Mouse (Mus musculus): ENCODE data around the gene Ehd4. TPM values are rescaled to one million over a fixed set of nuclear protein-coding genes. Genes with fewer than 3 reads are reported as not detected.

The Ehd4 gene
- polyA plus RNA-seq, 1 experiment, result 24.4 TPM

GRCm38 (mm10) chr2:120131881-120132280, 22.5 kb downstream of the Ehd4 start:
- Histone ChIP-seq H3K9ac (ENCODE audit: low read depth, poor library complexity, severe bottlenecking) (no peak overlapping the region), H3K4me3 (ENCODE audit: low read depth, low read length) (no peak overlapping the region), H3K9me3 (replicated peaks; ENCODE audit: control insufficient read depth, insufficient read depth, low read length, poor library complexity, severe bottlenecking) (no peaks in the 10 kb centered on the region), H3K4me1 (ENCODE audit: control insufficient read depth, insufficient read depth, low read length) (no peaks in the 10 kb centered on the region), H3K27ac (ENCODE audit: insufficient read depth, low read length) (no peak overlapping the region), H3K27me3 (ENCODE audit: control insufficient read depth, insufficient read depth, low read length, poor library complexity, severe bottlenecking) (no peaks in the 10 kb centered on the region), H3K36me3 (ENCODE audit: control insufficient read depth, insufficient read depth, low read length, poor library complexity, severe bottlenecking) (peaks cover 2% of the 10 kb centered on the region; the same call in 1 of the 2 replicates)
- no peak for TF ChIP-seq EP300 (IDR thresholded peaks at IDR 0.05; ENCODE audit: insufficient read depth, low read depth, low read length)
- TF ChIP-seq CTCF (IDR thresholded peaks at IDR 0.05; ENCODE audit: low read depth, low read length), result no peak
- no peak for TF ChIP-seq POLR2A (IDR thresholded peaks at IDR 0.05; ENCODE audit: insufficient read depth, low read length)

- H3K27ac ChIP-seq (ENCODE audit: insufficient read depth, low read length), result no peak overlapping the region
- H3K9me3 ChIP-seq (replicated peaks; ENCODE audit: control insufficient read depth, insufficient read depth, low read length, poor library complexity, severe bottlenecking), result no peaks in the 10 kb centered on the region
- no peak for TF ChIP-seq CTCF (IDR thresholded peaks at IDR 0.05; ENCODE audit: low read depth, low read length)
- TF ChIP-seq EP300 (IDR thresholded peaks at IDR 0.05; ENCODE audit: insufficient read depth, low read depth, low read length), result no peak
- no peak for TF ChIP-seq POLR2A (IDR thresholded peaks at IDR 0.05; ENCODE audit: insufficient read depth, low read length)
- H3K9ac ChIP-seq (ENCODE audit: low read depth, poor library complexity, severe bottlenecking), result no peak overlapping the region
- no peaks in the 10 kb centered on the region for H3K27me3 ChIP-seq (ENCODE audit: control insufficient read depth, insufficient read depth, low read length, poor library complexity, severe bottlenecking)
- H3K4me1 ChIP-seq (ENCODE audit: control insufficient read depth, insufficient read depth, low read length), result no peaks in the 10 kb centered on the region
- H3K36me3 ChIP-seq (ENCODE audit: control insufficient read depth, insufficient read depth, low read length, poor library complexity, severe bottlenecking), result no peaks in the 10 kb centered on the region
- no peak overlapping the region for H3K4me3 ChIP-seq (ENCODE audit: low read depth, low read length)
Observed at GRCm38 (mm10) chr2:120129252-120129908, 25.0 kb downstream of the Ehd4 start.

DNA sequence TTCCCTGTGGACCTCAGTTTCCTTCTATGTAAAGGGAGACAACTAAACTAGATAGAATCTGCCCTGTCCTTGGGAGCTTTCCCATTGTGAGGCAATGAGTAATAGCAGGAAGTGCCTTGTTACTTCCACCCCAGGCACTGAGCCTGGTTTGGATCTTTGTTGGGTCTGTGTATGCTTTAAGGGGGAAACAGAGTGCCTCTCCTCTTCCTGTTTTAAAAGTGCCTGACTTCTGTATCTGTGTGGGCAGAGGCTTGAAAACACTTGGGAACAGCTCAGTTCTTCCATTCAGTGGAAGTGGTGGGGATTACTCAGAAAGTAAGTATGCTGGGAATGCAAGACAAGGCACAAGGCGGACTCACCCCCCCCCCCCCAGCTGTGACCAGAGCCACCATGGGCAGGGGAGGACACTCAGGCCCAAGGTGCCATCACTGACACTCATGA, 25.8 kb downstream of the Ehd4 start:
- Histone ChIP-seq H3K4me3 (ENCODE audit: low read depth, low read length) (no peak overlapping the region), H3K36me3 (ENCODE audit: control insufficient read depth, insufficient read depth, low read length, poor library complexity, severe bottlenecking) (no peaks in the 10 kb centered on the region), H3K9me3 (replicated peaks; ENCODE audit: control insufficient read depth, insufficient read depth, low read length, poor library complexity, severe bottlenecking) (no peaks in the 10 kb centered on the region), H3K27ac (ENCODE audit: insufficient read depth, low read length) (no peak overlapping the region), H3K9ac (ENCODE audit: low read depth, poor library complexity, severe bottlenecking) (no peak overlapping the region), H3K27me3 (ENCODE audit: control insufficient read depth, insufficient read depth, low read length, poor library complexity, severe bottlenecking) (no peaks in the 10 kb centered on the region), H3K4me1 (ENCODE audit: control insufficient read depth, insufficient read depth, low read length) (no peaks in the 10 kb centered on the region)
- TF ChIP-seq EP300 (IDR thresholded peaks at IDR 0.05; ENCODE audit: insufficient read depth, low read depth, low read length) (no peak), POLR2A (IDR thresholded peaks at IDR 0.05; ENCODE audit: insufficient read depth, low read length) (no peak), CTCF (IDR thresholded peaks at IDR 0.05; ENCODE audit: low read depth, low read length) (no peak)

DNA sequence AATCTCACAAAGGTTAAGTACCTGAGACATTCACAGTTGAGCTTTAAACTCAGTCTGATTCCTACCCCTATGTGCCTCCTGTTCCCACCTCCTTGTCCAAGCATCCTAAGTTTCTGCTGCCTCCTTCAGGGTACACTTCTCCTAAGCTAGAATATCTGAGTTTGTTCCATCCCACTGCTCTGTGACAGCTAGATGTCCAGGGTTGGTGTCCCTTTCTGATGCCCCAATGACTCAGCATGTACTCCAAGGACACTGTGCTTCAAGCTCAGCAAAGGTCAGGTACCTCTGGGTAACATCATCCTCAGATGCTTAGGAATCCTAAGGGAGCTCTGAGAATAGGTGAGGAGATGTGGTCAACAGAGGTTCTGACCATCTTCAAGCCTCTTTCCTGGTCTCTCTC, 26.4 kb downstream of the Ehd4 start:
- Histone ChIP-seq H3K9ac (ENCODE audit: low read depth, poor library complexity, severe bottlenecking) (no peak overlapping the region), H3K4me1 (ENCODE audit: control insufficient read depth, insufficient read depth, low read length) (no peaks in the 10 kb centered on the region), H3K36me3 (ENCODE audit: control insufficient read depth, insufficient read depth, low read length, poor library complexity, severe bottlenecking) (no peaks in the 10 kb centered on the region), H3K27me3 (ENCODE audit: control insufficient read depth, insufficient read depth, low read length, poor library complexity, severe bottlenecking) (no peaks in the 10 kb centered on the region), H3K9me3 (replicated peaks; ENCODE audit: control insufficient read depth, insufficient read depth, low read length, poor library complexity, severe bottlenecking) (no peaks in the 10 kb centered on the region), H3K4me3 (ENCODE audit: low read depth, low read length) (no peak overlapping the region), H3K27ac (ENCODE audit: insufficient read depth, low read length) (no peak overlapping the region)
- TF ChIP-seq POLR2A (IDR thresholded peaks at IDR 0.05; ENCODE audit: insufficient read depth, low read length), result no peak
- TF ChIP-seq EP300 (IDR thresholded peaks at IDR 0.05; ENCODE audit: insufficient read depth, low read depth, low read length), result no peak
- TF ChIP-seq CTCF (IDR thresholded peaks at IDR 0.05; ENCODE audit: low read depth, low read length), result no peak

- Histone ChIP-seq H3K4me1 (ENCODE audit: control insufficient read depth, insufficient read depth, low read length) (no peaks in the 10 kb centered on the region), H3K9ac (ENCODE audit: low read depth, poor library complexity, severe bottlenecking) (no peak overlapping the region), H3K4me3 (ENCODE audit: low read depth, low read length) (no peak overlapping the region), H3K9me3 (replicated peaks; ENCODE audit: control insufficient read depth, insufficient read depth, low read length, poor library complexity, severe bottlenecking) (no peaks in the 10 kb centered on the region), H3K27ac (ENCODE audit: insufficient read depth, low read length) (no peak overlapping the region), H3K36me3 (ENCODE audit: control insufficient read depth, insufficient read depth, low read length, poor library complexity, severe bottlenecking) (no peaks in the 10 kb centered on the region), H3K27me3 (ENCODE audit: control insufficient read depth, insufficient read depth, low read length, poor library complexity, severe bottlenecking) (no peaks in the 10 kb centered on the region)
- TF ChIP-seq CTCF (IDR thresholded peaks at IDR 0.05; ENCODE audit: low read depth, low read length), result no peak
Observed at GRCm38 (mm10) chr2:120126901-120127300, 27.5 kb downstream of the Ehd4 start.

DNA sequence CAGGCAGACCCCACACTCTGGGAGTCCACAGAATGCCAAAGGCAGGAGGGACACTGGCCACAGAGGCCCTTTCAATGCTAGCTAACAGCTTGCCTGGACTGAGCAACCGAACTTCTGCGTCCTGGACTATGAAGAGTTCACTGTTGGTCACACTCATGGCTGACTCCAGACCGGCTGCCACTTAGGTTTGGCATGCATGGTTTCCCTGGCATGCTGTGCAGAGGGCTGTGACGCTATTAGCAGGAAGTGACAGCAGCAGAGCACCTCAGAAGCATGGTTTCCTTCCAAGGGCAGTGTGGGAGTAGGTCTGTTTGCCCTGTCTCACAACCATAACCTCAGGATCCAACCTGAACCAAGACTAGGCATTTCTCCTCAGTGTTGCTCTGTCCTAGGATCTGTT, 28.0 kb downstream of the Ehd4 start:
- no peaks in the 10 kb centered on the region for H3K36me3 ChIP-seq (ENCODE audit: control insufficient read depth, insufficient read depth, low read length, poor library complexity, severe bottlenecking)
- TF ChIP-seq EP300 (IDR thresholded peaks at IDR 0.05; ENCODE audit: insufficient read depth, low read depth, low read length), result no peak
- TF ChIP-seq POLR2A (IDR thresholded peaks at IDR 0.05; ENCODE audit: insufficient read depth, low read length), result no peak
- TF ChIP-seq CTCF (IDR thresholded peaks at IDR 0.05; ENCODE audit: low read depth, low read length), result no peak
- no peaks in the 10 kb centered on the region for H3K9me3 ChIP-seq (replicated peaks; ENCODE audit: control insufficient read depth, insufficient read depth, low read length, poor library complexity, severe bottlenecking)
- H3K27me3 ChIP-seq (ENCODE audit: control insufficient read depth, insufficient read depth, low read length, poor library complexity, severe bottlenecking), result no peaks in the 10 kb centered on the region
- no peak overlapping the region for H3K27ac ChIP-seq (ENCODE audit: insufficient read depth, low read length)
- H3K4me3 ChIP-seq (ENCODE audit: low read depth, low read length), result no peak overlapping the region
- no peak overlapping the region for H3K9ac ChIP-seq (ENCODE audit: low read depth, poor library complexity, severe bottlenecking)
- no peaks in the 10 kb centered on the region for H3K4me1 ChIP-seq (ENCODE audit: control insufficient read depth, insufficient read depth, low read length)

All from ES-Bruce4 (cell line).